Mouse (Mus musculus): ENCODE results near the gene Apopt1. TPM values are rescaled to one million over a fixed set of nuclear protein-coding genes. Genes with fewer than 3 reads are reported as not detected.

The Apopt1 gene
- polyA plus RNA-seq, 1 experiment from 2014 or later: 57.8 TPM

DNA sequence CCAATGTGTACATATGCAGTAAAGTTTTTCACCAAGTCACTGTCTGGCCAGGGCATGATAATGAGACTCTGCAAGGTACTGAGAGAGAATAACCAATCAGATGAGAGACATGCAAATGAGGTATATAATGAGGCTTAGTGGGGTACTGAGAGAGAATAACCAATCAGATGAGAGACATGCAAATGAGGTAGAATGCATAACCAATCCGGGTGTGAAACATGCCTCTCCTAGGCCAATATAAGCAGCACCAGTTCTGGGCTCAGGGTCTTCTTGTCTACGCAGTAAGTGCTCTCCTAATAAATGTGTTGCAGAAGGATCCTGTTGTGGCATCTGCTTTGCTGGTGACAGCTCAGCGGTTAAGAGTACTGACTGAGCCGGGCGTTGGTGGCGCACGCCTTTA lies 3.4 kb downstream of the Apopt1 start:
- Histone ChIP-seq H3K9ac (replicated peaks) (no peak overlapping the region), H3K36me3 (peaks cover 15% of the 10 kb centered on the region; the same call in 1 of the 2 replicates), H3K4me3 (no peak overlapping the region), H3K4me2 (replicated peaks) (no peak overlapping the region), H3K27me3 (no peaks in the 10 kb centered on the region), H3K27ac (replicated peaks) (no peak overlapping the region), H3K9me3 (peaks cover 4% of the 10 kb centered on the region; the same call in 1 of the 2 replicates), H3K4me1 (peaks cover 32% of the 10 kb centered on the region)
- ATAC-seq (ENCODE audit: low FRiP score, low read depth): no peak
- WGBS: over 99% methylated on average over 7 of the region's 7 CpGs

DNA sequence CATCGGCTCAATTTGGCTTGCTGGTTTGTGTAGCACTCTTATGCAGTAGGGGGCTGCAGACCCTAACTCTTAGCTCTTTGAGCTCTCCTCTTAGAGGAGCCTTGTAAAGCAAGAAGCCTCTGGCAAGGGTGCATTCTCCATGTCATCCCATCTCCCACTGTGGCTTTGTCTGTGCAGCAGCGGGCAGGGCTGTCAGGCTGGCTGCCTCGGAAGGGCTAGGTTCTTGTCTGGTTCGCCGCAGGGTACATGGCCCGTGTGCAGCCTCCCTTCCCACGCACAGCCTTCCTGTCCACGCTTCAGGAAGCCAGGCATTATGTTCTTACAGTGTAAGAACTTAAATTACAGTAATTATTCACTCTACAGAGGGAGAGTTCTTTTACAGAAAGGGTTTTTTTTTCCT lies 5.6 kb downstream of the Apopt1 start:
- Histone ChIP-seq H3K9me3 (peaks cover 4% of the 10 kb centered on the region; the same call in 1 of the 2 replicates), H3K27ac (replicated peaks) (peak overlapping the region; percentile 22; the same call in 1 of the 2 replicates), H3K9ac (replicated peaks) (no peak overlapping the region), H3K4me3 (no peak overlapping the region), H3K4me2 (replicated peaks) (no peak overlapping the region), H3K36me3 (peaks cover 22% of the 10 kb centered on the region; the same call in 1 of the 2 replicates), H3K27me3 (no peaks in the 10 kb centered on the region), H3K4me1 (peaks cover 23% of the 10 kb centered on the region)
- 38% methylated on average over 8 of the region's 8 CpGs for WGBS
- ATAC-seq (ENCODE audit: low FRiP score, low read depth): no peak

DNA sequence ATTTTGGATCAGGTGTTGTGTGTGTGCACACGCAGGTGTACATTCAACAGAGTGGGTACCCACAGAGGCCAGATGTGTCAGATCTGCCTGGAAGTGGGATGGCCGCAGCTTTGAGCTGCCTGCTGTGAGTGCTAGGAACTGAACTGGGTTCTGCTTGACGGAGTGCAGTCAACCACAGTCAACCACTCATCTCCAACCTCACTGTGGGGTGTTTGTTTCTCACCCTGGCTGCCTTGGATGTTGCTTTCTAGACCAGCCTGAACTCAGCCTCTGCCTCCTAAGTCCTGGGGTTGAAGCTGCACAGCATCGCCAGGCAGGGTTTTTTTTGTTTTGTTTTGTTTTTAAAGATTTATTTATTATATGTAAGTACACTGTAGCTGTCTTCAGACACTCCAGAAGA lies 7.2 kb downstream of the Apopt1 start:
- H3K4me1 ChIP-seq: peaks cover 19% of the 10 kb centered on the region
- no peak for ATAC-seq (ENCODE audit: low FRiP score, low read depth)
- H3K27ac ChIP-seq (replicated peaks): no peak overlapping the region
- H3K9me3 ChIP-seq: peaks cover 4% of the 10 kb centered on the region; the same call in 1 of the 2 replicates
- H3K27me3 ChIP-seq: no peaks in the 10 kb centered on the region
- WGBS: 76% methylated on average over 4 of the region's 4 CpGs
- no peak overlapping the region for H3K4me2 ChIP-seq (replicated peaks)
- no peak overlapping the region for H3K4me3 ChIP-seq
- H3K9ac ChIP-seq (replicated peaks): no peak overlapping the region
- H3K36me3 ChIP-seq: peaks cover 30% of the 10 kb centered on the region

DNA sequence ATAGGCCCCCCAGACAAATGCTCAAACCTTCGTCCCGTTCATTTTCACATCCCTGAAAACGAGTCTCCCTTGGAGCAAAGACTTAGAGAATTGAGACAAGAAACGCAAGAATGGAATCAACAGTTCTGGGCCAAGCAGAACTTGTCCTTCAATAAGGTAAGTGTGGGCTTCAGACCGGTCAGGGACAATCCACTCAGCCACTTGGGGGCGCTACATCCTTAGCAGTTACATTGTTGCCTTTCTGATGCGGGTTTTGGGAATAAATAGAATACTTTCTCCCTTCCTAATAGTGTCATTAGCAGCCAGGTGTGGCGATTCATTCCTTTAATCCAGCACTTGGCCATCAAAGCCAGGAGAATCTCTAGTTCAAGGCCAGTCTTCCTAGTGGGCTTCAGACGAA lies 9.6 kb downstream of the Apopt1 start:
- H3K9me3 ChIP-seq: no peaks in the 10 kb centered on the region
- no peak overlapping the region for H3K27ac ChIP-seq (replicated peaks)
- H3K4me1 ChIP-seq: peaks cover 19% of the 10 kb centered on the region
- H3K36me3 ChIP-seq: peaks cover 28% of the 10 kb centered on the region
- no peak overlapping the region for H3K9ac ChIP-seq (replicated peaks)
- H3K27me3 ChIP-seq: no peaks in the 10 kb centered on the region
- ATAC-seq (ENCODE audit: low FRiP score, low read depth): no peak
- no peak overlapping the region for H3K4me3 ChIP-seq
- no peak overlapping the region for H3K4me2 ChIP-seq (replicated peaks)
- 76% methylated on average over 9 of the region's 9 CpGs for WGBS

DNA sequence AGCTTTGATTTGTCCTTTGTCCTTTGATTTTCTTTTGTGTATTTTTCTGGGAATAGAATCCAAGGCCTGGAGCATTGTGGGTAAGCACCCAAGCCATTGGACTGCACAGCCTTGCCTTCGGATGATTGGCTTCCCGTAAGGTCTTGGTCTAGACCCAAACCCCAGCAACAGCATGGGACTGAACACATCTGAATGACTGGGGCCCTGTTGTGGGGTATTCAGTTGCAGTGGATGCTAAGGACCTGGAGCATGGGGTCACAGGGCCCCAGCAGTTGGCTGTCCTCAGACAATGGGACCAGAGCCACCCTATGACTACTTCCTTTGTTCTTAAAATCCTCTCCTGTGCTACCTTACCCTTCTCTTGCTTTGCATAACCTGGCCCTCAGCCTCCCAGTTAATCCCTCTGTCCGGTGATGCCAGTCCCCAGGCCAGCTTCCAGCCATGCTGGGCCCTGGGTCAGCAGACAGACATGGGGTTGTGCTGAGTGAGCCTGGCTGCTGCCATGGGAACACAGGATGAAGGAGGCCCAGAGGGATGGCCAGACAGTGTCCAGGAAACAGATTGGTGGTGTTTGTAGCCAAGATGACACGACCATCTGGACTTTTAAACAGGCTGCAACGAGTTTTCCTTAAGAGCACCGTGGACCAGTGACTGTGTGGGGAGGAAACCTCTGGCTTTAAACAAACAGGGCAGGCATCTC lies 11.7 kb downstream of the Apopt1 start:
- peaks cover 38% of the 10 kb centered on the region for H3K36me3 ChIP-seq
- peak overlapping the region; percentile 55 for H3K27ac ChIP-seq (replicated peaks)
- WGBS: 31% methylated on average over 6 of the region's 6 CpGs

DNA sequence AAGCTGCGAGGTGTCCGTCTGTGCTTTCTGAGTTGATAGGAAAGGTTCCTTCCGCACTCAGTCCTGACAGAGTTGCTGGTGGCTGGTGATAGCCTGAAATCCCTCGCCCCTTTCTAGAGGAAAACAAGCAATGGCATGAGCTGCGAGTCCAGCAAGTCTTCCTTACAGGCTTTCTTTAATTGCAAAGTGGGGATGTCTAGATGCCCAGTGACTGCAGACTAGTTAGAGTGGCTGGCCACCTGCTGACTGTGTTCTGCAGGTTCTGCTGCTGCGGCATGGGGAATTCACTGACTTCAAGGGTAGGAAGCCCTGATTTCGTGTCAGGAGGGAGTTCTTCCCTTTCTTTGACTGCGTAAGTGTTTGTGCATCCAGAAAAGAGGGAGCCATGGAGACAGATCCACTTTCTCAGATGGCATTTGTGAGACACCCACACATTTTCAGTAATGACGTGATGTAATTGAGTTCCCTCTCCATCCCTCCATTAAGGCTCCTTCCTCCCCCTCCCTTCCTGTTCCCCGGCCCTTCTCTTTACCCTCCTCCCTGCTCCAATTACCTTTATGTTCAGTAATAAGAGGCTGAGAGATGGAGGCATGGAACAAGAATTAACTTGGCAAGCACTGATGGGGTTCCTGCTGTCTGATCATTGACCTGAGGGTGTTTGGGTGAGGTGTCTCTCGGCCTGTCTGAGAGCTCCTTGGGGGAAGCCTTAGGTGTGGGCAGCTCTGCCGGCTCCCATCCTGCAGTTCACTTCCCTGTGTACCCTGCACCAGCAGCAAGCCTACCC lies 12.5 kb downstream of the Apopt1 start:
- no peaks in the 10 kb centered on the region for H3K9me3 ChIP-seq
- 61% methylated on average over 12 of the region's 12 CpGs for WGBS
- peaks cover 10% of the 10 kb centered on the region for H3K4me1 ChIP-seq
- no peak overlapping the region for H3K4me3 ChIP-seq
- no peak overlapping the region for H3K9ac ChIP-seq (replicated peaks)
- peaks cover 40% of the 10 kb centered on the region for H3K36me3 ChIP-seq
- H3K4me2 ChIP-seq (replicated peaks): no peak overlapping the region
- no peaks in the 10 kb centered on the region for H3K27me3 ChIP-seq
- ATAC-seq (ENCODE audit: low FRiP score, low read depth): no peak
- H3K27ac ChIP-seq (replicated peaks): peak overlapping the region; percentile 55

More for the DNA sequence above, 11.7 kb downstream of the Apopt1 start:
- Histone ChIP-seq H3K4me2 (replicated peaks) (no peak overlapping the region), H3K9me3 (no peaks in the 10 kb centered on the region), H3K4me1 (peaks cover 10% of the 10 kb centered on the region), H3K27me3 (no peaks in the 10 kb centered on the region), H3K9ac (replicated peaks) (0 out of 2 replicates have a peak overlapping the region, but pooled peaks have one; percentile 6), H3K4me3 (no peak overlapping the region)
- ATAC-seq (ENCODE audit: low FRiP score, low read depth): 0 out of 2 replicates have a peak, but pooled peaks have one; percentile 19

DNA sequence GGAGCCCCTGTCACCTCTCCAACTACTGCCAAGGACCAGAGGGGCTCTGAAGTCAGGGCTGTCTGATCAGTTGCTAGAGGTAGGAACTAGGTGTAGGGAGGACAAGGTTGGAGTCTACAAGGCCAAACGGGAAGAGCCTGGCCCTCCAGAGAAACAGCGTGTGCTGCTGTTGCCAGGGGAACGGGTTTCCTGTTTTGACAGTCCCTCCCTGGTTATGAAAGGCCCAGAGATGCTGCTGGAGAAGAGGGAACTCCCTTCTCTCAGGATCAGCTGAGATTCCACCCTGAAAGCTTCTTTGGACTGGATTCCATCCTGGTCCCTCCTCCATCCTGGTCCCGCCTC lies 13.0 kb downstream of the Apopt1 start:
- no peak for ATAC-seq (ENCODE audit: low FRiP score, low read depth)
- Histone ChIP-seq H3K36me3 (peaks cover 40% of the 10 kb centered on the region), H3K4me3 (no peak overlapping the region), H3K4me2 (replicated peaks) (no peak overlapping the region), H3K4me1 (peaks cover 10% of the 10 kb centered on the region), H3K9me3 (no peaks in the 10 kb centered on the region), H3K27me3 (no peaks in the 10 kb centered on the region), H3K27ac (replicated peaks) (peak overlapping the region; percentile 21), H3K9ac (replicated peaks) (no peak overlapping the region)
- 76% methylated on average over 4 of the region's 4 CpGs for WGBS

DNA sequence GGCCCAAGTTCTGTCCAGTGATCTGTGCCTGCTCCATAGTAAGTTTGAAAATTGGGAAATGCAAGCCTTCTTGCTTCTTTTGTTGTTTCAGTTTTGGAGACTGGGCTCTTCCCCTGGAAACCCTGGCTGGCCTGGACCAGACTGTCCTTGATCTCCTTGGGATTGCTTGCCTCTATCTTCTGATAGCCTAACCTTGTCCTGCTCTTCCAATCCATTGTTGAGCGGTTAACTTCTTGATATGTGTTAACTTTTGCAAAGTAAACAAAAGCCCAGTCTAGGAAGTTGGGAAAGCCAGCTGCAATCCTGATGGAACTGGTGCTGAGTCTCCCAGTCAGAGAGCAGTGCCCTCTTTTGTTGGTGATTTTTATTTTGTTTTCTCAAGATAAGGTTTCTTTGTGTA lies 14.9 kb downstream of the Apopt1 start:
- H3K36me3 ChIP-seq: peaks cover 45% of the 10 kb centered on the region
- 96% methylated on average over 1 of the region's 1 CpGs for WGBS

DNA sequence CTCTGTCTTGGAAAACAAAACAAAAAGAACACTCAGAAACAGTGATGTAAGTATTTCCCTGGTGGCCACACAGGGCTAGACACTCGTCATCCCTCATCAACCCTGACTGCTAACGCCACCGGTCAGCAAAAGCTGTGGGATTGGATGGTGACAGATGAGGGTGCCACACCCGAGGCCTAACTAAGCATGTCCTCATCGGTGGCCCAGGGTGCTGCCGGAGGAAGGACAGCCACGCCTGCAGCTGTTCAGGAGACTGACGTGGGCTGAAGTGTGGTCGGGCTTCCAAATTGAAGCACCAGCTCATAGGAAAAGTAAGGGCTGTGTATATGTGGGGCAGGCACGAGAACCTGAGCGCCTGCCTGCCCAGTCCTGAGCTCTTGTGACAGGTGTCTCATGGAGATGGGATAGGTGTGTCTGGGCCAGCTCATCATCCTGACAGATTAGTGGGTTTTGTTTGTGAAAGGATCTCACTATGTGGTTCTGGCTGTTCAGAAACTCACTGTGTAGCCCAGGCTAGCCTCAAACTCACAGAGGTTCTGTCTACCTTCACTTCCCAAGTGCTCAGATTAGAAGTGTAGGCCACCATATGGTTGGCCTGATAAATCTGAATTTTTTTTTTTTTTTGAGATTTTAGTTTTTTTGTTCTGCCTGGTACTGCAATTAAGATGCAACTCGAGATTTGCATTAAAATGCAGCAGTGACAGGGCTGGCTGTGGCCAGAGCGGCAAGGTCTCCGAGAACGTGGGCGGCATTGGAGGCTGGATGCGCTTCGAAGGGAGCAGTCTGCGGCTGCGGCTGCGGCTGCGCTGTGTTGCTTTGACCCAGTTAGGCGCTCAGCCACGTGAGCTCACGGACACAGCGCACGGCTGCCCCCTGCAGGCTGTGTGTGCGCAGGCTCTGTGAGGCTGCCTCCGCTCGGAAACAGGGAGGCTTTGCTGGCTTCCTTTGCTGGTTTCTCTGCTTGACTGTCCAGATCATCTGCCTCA lies 19.1 kb downstream of the Apopt1 start:
- ATAC-seq (ENCODE audit: low FRiP score, low read depth): peak; percentile 91
- Histone ChIP-seq H3K4me1 (peaks cover 12% of the 10 kb centered on the region; the same call in 1 of the 2 replicates), H3K9ac (replicated peaks) (no peak overlapping the region), H3K27ac (replicated peaks) (no peak overlapping the region), H3K4me2 (replicated peaks) (peak overlapping the region; percentile 30), H3K4me3 (no peak overlapping the region), H3K36me3 (peaks cover 25% of the 10 kb centered on the region), H3K27me3 (no peaks in the 10 kb centered on the region), H3K9me3 (no peaks in the 10 kb centered on the region)
- 34% methylated on average over 30 of the region's 30 CpGs for WGBS

More for the DNA sequence above, 14.9 kb downstream of the Apopt1 start:
- peaks cover 20% of the 10 kb centered on the region for H3K4me1 ChIP-seq
- no peak for ATAC-seq (ENCODE audit: low FRiP score, low read depth)
- no peak overlapping the region for H3K27ac ChIP-seq (replicated peaks)
- no peak overlapping the region for H3K4me2 ChIP-seq (replicated peaks)
- no peak overlapping the region for H3K4me3 ChIP-seq
- no peaks in the 10 kb centered on the region for H3K9me3 ChIP-seq
- H3K27me3 ChIP-seq: no peaks in the 10 kb centered on the region
- H3K9ac ChIP-seq (replicated peaks): no peak overlapping the region

DNA sequence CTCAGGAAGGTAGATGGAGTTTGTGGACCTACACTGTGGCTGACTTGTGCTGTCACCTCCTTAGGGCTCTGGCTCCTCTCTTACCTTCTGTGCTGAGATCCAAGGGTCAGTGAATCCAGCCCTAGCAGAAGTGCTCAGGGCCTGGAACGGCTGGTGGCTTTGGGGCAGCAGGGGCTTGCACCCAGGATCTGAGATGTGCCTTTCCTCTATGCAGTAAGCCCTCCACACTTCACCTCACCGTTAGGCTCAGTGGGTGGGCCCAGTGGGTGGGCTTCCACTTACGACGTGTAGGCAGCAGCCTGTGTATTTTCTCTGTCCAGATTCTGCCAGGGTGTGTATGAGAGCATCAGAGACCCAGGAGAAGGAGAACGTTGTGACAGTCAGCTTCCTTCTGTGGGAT lies 19.9 kb downstream of the Apopt1 start:
- Histone ChIP-seq H3K9ac (replicated peaks) (no peak overlapping the region), H3K4me1 (peaks cover 12% of the 10 kb centered on the region; the same call in 1 of the 2 replicates), H3K4me2 (replicated peaks) (no peak overlapping the region), H3K9me3 (no peaks in the 10 kb centered on the region), H3K4me3 (no peak overlapping the region), H3K36me3 (peaks cover 17% of the 10 kb centered on the region), H3K27ac (replicated peaks) (no peak overlapping the region), H3K27me3 (no peaks in the 10 kb centered on the region)
- WGBS: 54% methylated on average over 5 of the region's 5 CpGs
- ATAC-seq (ENCODE audit: low FRiP score, low read depth): peak; percentile 34; the same call in 1 of the 2 replicates

DNA sequence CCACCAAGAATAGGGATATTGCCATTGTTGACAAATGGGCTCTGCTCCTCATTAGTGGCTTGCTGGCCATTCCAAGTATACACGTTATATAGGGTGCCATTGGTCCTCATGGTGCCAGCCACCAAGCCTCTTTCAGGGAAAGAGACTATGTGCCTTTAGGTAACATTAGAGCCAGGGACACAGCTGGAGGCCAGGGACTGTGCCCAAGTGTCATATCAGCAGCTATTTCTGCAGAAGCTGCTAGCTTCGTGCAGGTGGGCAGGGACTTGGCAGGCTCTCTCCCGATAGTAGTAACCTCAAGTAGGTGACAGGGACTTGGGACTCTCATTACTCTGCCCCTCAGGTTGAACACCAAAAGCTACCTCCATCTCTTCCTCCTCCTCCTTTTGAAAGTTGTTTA lies 21.9 kb downstream of the Apopt1 start:
- Histone ChIP-seq H3K9me3 (no peaks in the 10 kb centered on the region), H3K4me3 (no peak overlapping the region), H3K27me3 (no peaks in the 10 kb centered on the region), H3K4me2 (replicated peaks) (no peak overlapping the region), H3K36me3 (peaks cover 8% of the 10 kb centered on the region), H3K27ac (replicated peaks) (no peak overlapping the region), H3K4me1 (peaks cover 12% of the 10 kb centered on the region; the same call in 1 of the 2 replicates), H3K9ac (replicated peaks) (no peak overlapping the region)
- WGBS: 92% methylated on average over 3 of the region's 3 CpGs
- ATAC-seq (ENCODE audit: low FRiP score, low read depth): no peak

All from midbrain, embryonic 12.5 days (tissue).